Mouse (Mus musculus) embryonic facial prominence, embryonic 14.5 days (tissue): ENCODE measurements around the gene Ube2q1. TPM values are rescaled to one million over a fixed set of nuclear protein-coding genes. Genes with fewer than 3 reads are reported as not detected.
A peak's percentile ranks its signal among the peaks of the same experiment; 100 is the strongest.

Experiments used
- ATAC-seq: fragments of 200-750 bp; cut with Nextera tagmentation; 2 replicates; pipeline ENCODE4 v1.8.0; 2017; ENCODE audit warnings: low read depth, moderate number of reproducible peaks, moderate TSS enrichment
- DNase-seq: peaks from one replicate; pipeline ENCODE4 v3.0.0-alpha.2; 2015; ENCODE audit warnings: low spot score
- H3K27ac ChIP-seq: fragments of 300-500 bp; sonication (generic); replicated peaks from 2 replicates; pipeline ENCODE4 v1.5.1; 2014; ENCODE audit warnings: low read depth, mild to moderate bottlenecking, low read length, moderate library complexity
- H3K27me3 ChIP-seq: fragments of 300-500 bp; sonication (generic); replicated peaks from 2 replicates; pipeline ENCODE4 v1.6.1; 2014; ENCODE audit warnings: low read length; ENCODE audit not compliant: control insufficient read depth, insufficient read depth
- H3K36me3 ChIP-seq: fragments of 300-500 bp; sonication (generic); 2 replicates; pipeline ENCODE4 v1.6.1; 2014; ENCODE audit warnings: low read length, mixed read lengths; ENCODE audit not compliant: control insufficient read depth, insufficient read depth
- H3K4me1 ChIP-seq: fragments of 300-500 bp; sonication (generic); 2 replicates; pipeline ENCODE4 v1.6.1; 2014; ENCODE audit warnings: antibody characterized with exemption, low read length; ENCODE audit not compliant: control insufficient read depth, insufficient read depth
- H3K4me2 ChIP-seq: fragments of 300-500 bp; sonication (generic); 2 replicates; pipeline ENCODE4 v1.6.1; 2014; ENCODE audit warnings: low read depth, mild to moderate bottlenecking, low read length, moderate library complexity, mixed read lengths
- H3K4me3 ChIP-seq: fragments of 300-500 bp; sonication (generic); 2 replicates; pipeline ENCODE4 v1.5.1; 2014; ENCODE audit warnings: low read depth, mild to moderate bottlenecking, low read length
- H3K9ac ChIP-seq: fragments of 300-500 bp; sonication (generic); 2 replicates; pipeline ENCODE4 v1.6.1; 2014; ENCODE audit warnings: low read depth, mild to moderate bottlenecking, low read length, moderate library complexity, mixed read lengths
- H3K9me3 ChIP-seq: fragments of 300-500 bp; sonication (generic); 2 replicates; pipeline ENCODE4 v1.6.1; 2016; ENCODE audit warnings: low read length; ENCODE audit not compliant: control insufficient read depth
- WGBS: fragments of 180-500 bp; shearing (Covaris S2); extraction: QIAGEN DNeasy Blood & Tissue Kit; methylation state at CpG from one replicate; pipeline ENCODE4 v1.1.7; 2014; 5-methylcytosine and 5-hydroxymethylcytosine counted together
- polyA plus RNA-seq: library from polyadenylated mRNA; unstranded; fragments of >200 nt; fragmentation: Nextera tagmentation; extraction: Ambion mirVana; gene quantifications from 2 replicates; pipeline ENCODE4 v1.2.1, GENCODE M21; 2014

Gene Ube2q1
- polyA plus RNA-seq, 1 experiment from 2014 or later: 20.4 TPM

GRCm38 (mm10) chr3:89776001-89776400 lies 2.6 kb downstream of the Ube2q1 start:
- Histone ChIP-seq H3K4me2 (no peak overlapping the region), H3K36me3 (peaks cover 56% of the 10 kb centered on the region)
- no peak for ATAC-seq

GRCm38 (mm10) chr3:89780102-89780501 lies 6.7 kb downstream of the Ube2q1 start:
- ATAC-seq: no peak

More at GRCm38 (mm10) chr3:89776001-89776400, 2.6 kb downstream of the Ube2q1 start:
- Histone ChIP-seq H3K27ac (no peak overlapping the region), H3K27me3 (no peaks in the 10 kb centered on the region), H3K9me3 (no peaks in the 10 kb centered on the region), H3K4me3 (no peak overlapping the region), H3K9ac (no peak overlapping the region), H3K4me1 (peaks cover 19% of the 10 kb centered on the region)
- WGBS: 69% methylated on average over 4 of the region's 4 CpGs
- no peak for DNase-seq

GRCm38 (mm10) chr3:89781640-89782039 lies 8.2 kb downstream of the Ube2q1 start:
- DNase-seq (no peak), ATAC-seq (no peak)
- H3K27ac ChIP-seq: no peak overlapping the region
- 79% methylated on average over 5 of the region's 5 CpGs for WGBS
- H3K4me2 ChIP-seq: no peak overlapping the region
- H3K27me3 ChIP-seq: no peaks in the 10 kb centered on the region
- H3K4me1 ChIP-seq: 0 out of 2 replicates have a peak, but pooled peaks cover 5% of the 10 kb centered on the region
- no peaks in the 10 kb centered on the region for H3K9me3 ChIP-seq
- no peak overlapping the region for H3K4me3 ChIP-seq
- H3K36me3 ChIP-seq: peaks cover 71% of the 10 kb centered on the region
- no peak overlapping the region for H3K9ac ChIP-seq

More at GRCm38 (mm10) chr3:89780102-89780501, 6.7 kb downstream of the Ube2q1 start:
- Histone ChIP-seq H3K36me3 (peaks cover 83% of the 10 kb centered on the region), H3K27me3 (no peaks in the 10 kb centered on the region), H3K4me1 (peaks cover 11% of the 10 kb centered on the region), H3K9ac (no peak overlapping the region), H3K4me2 (no peak overlapping the region), H3K4me3 (no peak overlapping the region), H3K27ac (no peak overlapping the region), H3K9me3 (no peaks in the 10 kb centered on the region)
- 87% methylated on average over 4 of the region's 4 CpGs for WGBS
- DNase-seq: no peak

GRCm38 (mm10) chr3:89784991-89785753 lies 11.8 kb downstream of the Ube2q1 start:
- 16% methylated on average over 11 of the region's 11 CpGs for WGBS
- ATAC-seq (peak; percentile 77), DNase-seq (peak; percentile 66)
- Histone ChIP-seq H3K4me1 (0 out of 2 replicates have a peak, but pooled peaks cover 5% of the 10 kb centered on the region), H3K36me3 (peaks cover 35% of the 10 kb centered on the region), H3K9me3 (no peaks in the 10 kb centered on the region), H3K27me3 (no peaks in the 10 kb centered on the region), H3K27ac (peak overlapping the region; percentile 58), H3K4me2 (no peak overlapping the region), H3K4me3 (no peak overlapping the region), H3K9ac (no peak overlapping the region; the same call in none of the 2 replicates)

GRCm38 (mm10) chr3:89786275-89786674 lies 12.9 kb downstream of the Ube2q1 start:
- H3K4me1 ChIP-seq: 0 out of 2 replicates have a peak, but pooled peaks cover 5% of the 10 kb centered on the region
- WGBS: 76% methylated on average over 6 of the region's 6 CpGs
- H3K9me3 ChIP-seq: no peaks in the 10 kb centered on the region
- no peak overlapping the region for H3K27ac ChIP-seq
- peaks cover 24% of the 10 kb centered on the region for H3K36me3 ChIP-seq
- no peak overlapping the region for H3K4me2 ChIP-seq
- no peak overlapping the region for H3K9ac ChIP-seq
- H3K27me3 ChIP-seq: no peaks in the 10 kb centered on the region
- no peak for ATAC-seq
- H3K4me3 ChIP-seq: no peak overlapping the region
- no peak for DNase-seq

- H3K9me3 ChIP-seq: no peaks in the 10 kb centered on the region
- no peak overlapping the region for H3K4me2 ChIP-seq
- no peaks in the 10 kb centered on the region for H3K36me3 ChIP-seq
- H3K4me3 ChIP-seq: no peak overlapping the region
- no peaks in the 10 kb centered on the region for H3K27me3 ChIP-seq
- H3K4me1 ChIP-seq: 0 out of 2 replicates have a peak, but pooled peaks cover 5% of the 10 kb centered on the region
- DNase-seq (no peak), ATAC-seq (no peak)
- 73% methylated on average over 16 of the region's 16 CpGs for WGBS
- no peak overlapping the region for H3K9ac ChIP-seq
- H3K27ac ChIP-seq: no peak overlapping the region
Observed at GRCm38 (mm10) chr3:89788680-89789352, 15.4 kb downstream of the Ube2q1 start.

GRCm38 (mm10) chr3:89794616-89795015 lies 21.2 kb downstream of the Ube2q1 start:
- 57% methylated on average over 2 of the region's 2 CpGs for WGBS
- Histone ChIP-seq H3K27ac (no peak overlapping the region), H3K36me3 (no peaks in the 10 kb centered on the region), H3K4me1 (0 out of 2 replicates have a peak, but pooled peaks cover 2% of the 10 kb centered on the region), H3K4me3 (no peak overlapping the region), H3K4me2 (no peak overlapping the region), H3K9me3 (no peaks in the 10 kb centered on the region), H3K9ac (no peak overlapping the region), H3K27me3 (no peaks in the 10 kb centered on the region)
- ATAC-seq (no peak), DNase-seq (no peak)

GRCm38 (mm10) chr3:89795746-89796145 lies 22.3 kb downstream of the Ube2q1 start:
- ATAC-seq: no peak
- no peak for DNase-seq
- Histone ChIP-seq H3K9me3 (no peaks in the 10 kb centered on the region), H3K4me2 (no peak overlapping the region), H3K9ac (no peak overlapping the region), H3K27me3 (no peaks in the 10 kb centered on the region), H3K36me3 (no peaks in the 10 kb centered on the region), H3K27ac (no peak overlapping the region), H3K4me3 (no peak overlapping the region), H3K4me1 (0 out of 2 replicates have a peak, but pooled peaks cover 2% of the 10 kb centered on the region)
- WGBS: 56% methylated on average over 5 of the region's 5 CpGs
